Mouse (Mus musculus): ENCODE results near the gene Upk3b. TPM values are rescaled to one million over a fixed set of nuclear protein-coding genes. Genes with fewer than 3 reads are reported as not detected.
"Not testable (repeated sequence)": the region's sequence is repeated elsewhere in the genome, so short reads cannot be mapped to it uniquely, and the experiment has no call there.

The Upk3b gene
- polyA plus RNA-seq, 1 experiment from 2014 or later, result not detected

- DNase-seq (ENCODE audit: low spot score), result peak; percentile 67
- no peak overlapping the region for H3K27ac ChIP-seq
- no peak overlapping the region for H3K4me2 ChIP-seq (replicated peaks)
- no peaks in the 10 kb centered on the region for H3K27me3 ChIP-seq (ENCODE audit: control insufficient read depth, insufficient read depth, low read length)
- no peaks in the 10 kb centered on the region for H3K9me3 ChIP-seq (ENCODE audit: control insufficient read depth, low read length)
- no peak overlapping the region for H3K4me3 ChIP-seq (replicated peaks; ENCODE audit: low read length)
- H3K36me3 ChIP-seq (replicated peaks; ENCODE audit: control insufficient read depth, insufficient read depth), result no peaks in the 10 kb centered on the region
- WGBS, result 13% methylated on average over 12 of the region's 12 CpGs
- H3K4me1 ChIP-seq (replicated peaks; ENCODE audit: control insufficient read depth, insufficient read depth, low read length), result no peaks in the 10 kb centered on the region
- no peak overlapping the region for H3K9ac ChIP-seq
- ATAC-seq (ENCODE audit: low FRiP score), result no peak
Measured at GRCm38 (mm10) chr5:136061567-136061966, 23.3 kb downstream of the Upk3b start.

GRCm38 (mm10) chr5:136063920-136064319, 25.6 kb downstream of the Upk3b start:
- no peak overlapping the region for H3K4me2 ChIP-seq (replicated peaks)
- H3K4me3 ChIP-seq (replicated peaks; ENCODE audit: low read length), result no peak overlapping the region
- no peaks in the 10 kb centered on the region for H3K27me3 ChIP-seq (ENCODE audit: control insufficient read depth, insufficient read depth, low read length)
- no peaks in the 10 kb centered on the region for H3K36me3 ChIP-seq (replicated peaks; ENCODE audit: control insufficient read depth, insufficient read depth)
- ATAC-seq (ENCODE audit: low FRiP score) (no peak), DNase-seq (ENCODE audit: low spot score) (no peak)
- H3K27ac ChIP-seq, result no peak overlapping the region
- no peaks in the 10 kb centered on the region for H3K9me3 ChIP-seq (ENCODE audit: control insufficient read depth, low read length)
- H3K9ac ChIP-seq, result no peak overlapping the region
- WGBS, result 94% methylated on average over 10 of the region's 10 CpGs
- no peaks in the 10 kb centered on the region for H3K4me1 ChIP-seq (replicated peaks; ENCODE audit: control insufficient read depth, insufficient read depth, low read length)

GRCm38 (mm10) chr5:136066404-136067148, 28.3 kb downstream of the Upk3b start:
- not testable (repeated sequence) for ATAC-seq (ENCODE audit: low FRiP score); H3K9me3 ChIP-seq (ENCODE audit: control insufficient read depth, low read length); H3K4me1 ChIP-seq (replicated peaks; ENCODE audit: control insufficient read depth, insufficient read depth, low read length); H3K4me2 ChIP-seq (replicated peaks); H3K36me3 ChIP-seq (replicated peaks; ENCODE audit: control insufficient read depth, insufficient read depth); H3K27ac ChIP-seq; H3K27me3 ChIP-seq (ENCODE audit: control insufficient read depth, insufficient read depth, low read length); DNase-seq (ENCODE audit: low spot score); H3K9ac ChIP-seq; H3K4me3 ChIP-seq (replicated peaks; ENCODE audit: low read length)
- 87% methylated on average over 11 of the region's 11 CpGs for WGBS

GRCm38 (mm10) chr5:136069411-136069810, 31.1 kb downstream of the Upk3b start:
- WGBS, result 61% methylated on average over 2 of the region's 2 CpGs
- no peak overlapping the region for H3K9ac ChIP-seq
- DNase-seq (ENCODE audit: low spot score) (no peak), ATAC-seq (ENCODE audit: low FRiP score) (no peak)
- H3K4me1 ChIP-seq (replicated peaks; ENCODE audit: control insufficient read depth, insufficient read depth, low read length), result no peaks in the 10 kb centered on the region
- no peak overlapping the region for H3K4me2 ChIP-seq (replicated peaks)
- H3K27me3 ChIP-seq (ENCODE audit: control insufficient read depth, insufficient read depth, low read length), result no peaks in the 10 kb centered on the region
- H3K27ac ChIP-seq, result no peak overlapping the region
- H3K9me3 ChIP-seq (ENCODE audit: control insufficient read depth, low read length), result no peaks in the 10 kb centered on the region
- no peaks in the 10 kb centered on the region for H3K36me3 ChIP-seq (replicated peaks; ENCODE audit: control insufficient read depth, insufficient read depth)
- no peak overlapping the region for H3K4me3 ChIP-seq (replicated peaks; ENCODE audit: low read length)

GRCm38 (mm10) chr5:136073051-136073450, 34.8 kb downstream of the Upk3b start:
- H3K9ac ChIP-seq, result no peak overlapping the region
- 57% methylated on average over 6 of the region's 6 CpGs for WGBS
- no peak overlapping the region for H3K4me2 ChIP-seq (replicated peaks)
- no peaks in the 10 kb centered on the region; the same call in 1 of the 2 replicates for H3K27me3 ChIP-seq (ENCODE audit: control insufficient read depth, insufficient read depth, low read length)
- no peak overlapping the region for H3K27ac ChIP-seq
- H3K4me1 ChIP-seq (replicated peaks; ENCODE audit: control insufficient read depth, insufficient read depth, low read length), result no peaks in the 10 kb centered on the region
- ATAC-seq (ENCODE audit: low FRiP score) (no peak), DNase-seq (ENCODE audit: low spot score) (no peak)
- H3K4me3 ChIP-seq (replicated peaks; ENCODE audit: low read length), result no peak overlapping the region
- no peaks in the 10 kb centered on the region for H3K9me3 ChIP-seq (ENCODE audit: control insufficient read depth, low read length)
- no peaks in the 10 kb centered on the region for H3K36me3 ChIP-seq (replicated peaks; ENCODE audit: control insufficient read depth, insufficient read depth)

- no peak overlapping the region for H3K9ac ChIP-seq
- ATAC-seq (ENCODE audit: low FRiP score), result no peak
- H3K27me3 ChIP-seq (ENCODE audit: control insufficient read depth, insufficient read depth, low read length), result no peaks in the 10 kb centered on the region; the same call in 1 of the 2 replicates
- H3K9me3 ChIP-seq (ENCODE audit: control insufficient read depth, low read length), result no peaks in the 10 kb centered on the region
- WGBS, result 69% methylated on average over 11 of the region's 11 CpGs
- no peak overlapping the region for H3K4me2 ChIP-seq (replicated peaks)
- H3K36me3 ChIP-seq (replicated peaks; ENCODE audit: control insufficient read depth, insufficient read depth), result no peaks in the 10 kb centered on the region
- H3K4me3 ChIP-seq (replicated peaks; ENCODE audit: low read length), result no peak overlapping the region
- DNase-seq (ENCODE audit: low spot score), result no peak
- no peaks in the 10 kb centered on the region for H3K4me1 ChIP-seq (replicated peaks; ENCODE audit: control insufficient read depth, insufficient read depth, low read length)
- H3K27ac ChIP-seq, result no peak overlapping the region
Measured at GRCm38 (mm10) chr5:136073526-136073925, 35.2 kb downstream of the Upk3b start.

GRCm38 (mm10) chr5:136075076-136075475, 36.8 kb downstream of the Upk3b start:
- WGBS, result 94% methylated on average over 5 of the region's 5 CpGs
- Histone ChIP-seq H3K4me3 (replicated peaks; ENCODE audit: low read length) (no peak overlapping the region), H3K27ac (no peak overlapping the region), H3K9ac (no peak overlapping the region), H3K4me2 (replicated peaks) (no peak overlapping the region), H3K27me3 (ENCODE audit: control insufficient read depth, insufficient read depth, low read length) (no peaks in the 10 kb centered on the region; the same call in 1 of the 2 replicates), H3K9me3 (ENCODE audit: control insufficient read depth, low read length) (no peaks in the 10 kb centered on the region), H3K4me1 (replicated peaks; ENCODE audit: control insufficient read depth, insufficient read depth, low read length) (no peaks in the 10 kb centered on the region), H3K36me3 (replicated peaks; ENCODE audit: control insufficient read depth, insufficient read depth) (no peaks in the 10 kb centered on the region)
- DNase-seq (ENCODE audit: low spot score) (no peak), ATAC-seq (ENCODE audit: low FRiP score) (no peak)

- no peak overlapping the region for H3K4me3 ChIP-seq (replicated peaks; ENCODE audit: low read length)
- H3K4me2 ChIP-seq (replicated peaks), result no peak overlapping the region
- WGBS, result 51% methylated on average over 7 of the region's 7 CpGs
- H3K9ac ChIP-seq, result no peak overlapping the region
- no peaks in the 10 kb centered on the region for H3K36me3 ChIP-seq (replicated peaks; ENCODE audit: control insufficient read depth, insufficient read depth)
- no peaks in the 10 kb centered on the region; the same call in 1 of the 2 replicates for H3K27me3 ChIP-seq (ENCODE audit: control insufficient read depth, insufficient read depth, low read length)
- no peaks in the 10 kb centered on the region for H3K4me1 ChIP-seq (replicated peaks; ENCODE audit: control insufficient read depth, insufficient read depth, low read length)
- no peak overlapping the region for H3K27ac ChIP-seq
- H3K9me3 ChIP-seq (ENCODE audit: control insufficient read depth, low read length), result no peaks in the 10 kb centered on the region
- DNase-seq (ENCODE audit: low spot score), result no peak
- ATAC-seq (ENCODE audit: low FRiP score), result no peak
Measured at GRCm38 (mm10) chr5:136076284-136076683, 38.0 kb downstream of the Upk3b start.

GRCm38 (mm10) chr5:136077001-136077550, 38.8 kb downstream of the Upk3b start:
- 89% methylated on average over 9 of the region's 9 CpGs for WGBS
- no peak for ATAC-seq (ENCODE audit: low FRiP score)
- no peaks in the 10 kb centered on the region for H3K36me3 ChIP-seq (replicated peaks; ENCODE audit: control insufficient read depth, insufficient read depth)

More at GRCm38 (mm10) chr5:136077001-136077550, 38.8 kb downstream of the Upk3b start:
- no peak overlapping the region for H3K27ac ChIP-seq
- no peak for DNase-seq (ENCODE audit: low spot score)
- no peaks in the 10 kb centered on the region; the same call in 1 of the 2 replicates for H3K27me3 ChIP-seq (ENCODE audit: control insufficient read depth, insufficient read depth, low read length)
- no peak overlapping the region for H3K4me3 ChIP-seq (replicated peaks; ENCODE audit: low read length)
- H3K9me3 ChIP-seq (ENCODE audit: control insufficient read depth, low read length), result no peaks in the 10 kb centered on the region
- no peak overlapping the region for H3K4me2 ChIP-seq (replicated peaks)
- no peak overlapping the region for H3K9ac ChIP-seq
- no peaks in the 10 kb centered on the region for H3K4me1 ChIP-seq (replicated peaks; ENCODE audit: control insufficient read depth, insufficient read depth, low read length)
